Mouse (Mus musculus): ENCODE data around the gene Smbd1. TPM values are rescaled to one million over a fixed set of nuclear protein-coding genes. Genes with fewer than 3 reads are reported as not detected.

Smbd1 gene
- total RNA-seq, 2 experiments from 2014 or later: not detected

Other genes with a start within 250 kb of the Smbd1 start
- gene Tfrc, start 201.6 kb downstream of the Smbd1 start, total RNA-seq (2015): 111 and 138 TPM in 2 replicates
- 110 and 143 TPM in 2 replicates for gene Tfrc, start 201.6 kb downstream of the Smbd1 start, total RNA-seq (2017)
- gene Tnk2, start 166.6 kb downstream of the Smbd1 start, total RNA-seq (2015): 5.9 and 6.9 TPM in 2 replicates
- 8.0 and 15.5 TPM in 2 replicates for gene Tnk2, start 166.6 kb downstream of the Smbd1 start, total RNA-seq (2017)
- gene Muc4, start 74.6 kb downstream of the Smbd1 start, total RNA-seq (2015): not detected in 2 replicates
- not detected in 2 replicates for gene Muc4, start 74.6 kb downstream of the Smbd1 start, total RNA-seq (2017)
- not detected in 2 replicates for gene Muc20, start 13.0 kb downstream of the Smbd1 start, total RNA-seq (2015)
- gene Muc20, start 13.0 kb downstream of the Smbd1 start, total RNA-seq (2017): not detected in 2 replicates
- 31.3 and 39.0 TPM in 2 replicates for gene Fyttd1, start 67.0 kb upstream of the Smbd1 start, total RNA-seq (2015)
- 51.3 and 70.4 TPM in 2 replicates for gene Fyttd1, start 67.0 kb upstream of the Smbd1 start, total RNA-seq (2017)
- 7.6 and 8.2 TPM in 2 replicates for gene Rubcn, start 67.3 kb upstream of the Smbd1 start, total RNA-seq (2015)
- gene Rubcn, start 67.3 kb upstream of the Smbd1 start, total RNA-seq (2017): 11.3 and 11.4 TPM in 2 replicates
- gene Lrch3, start 103.6 kb upstream of the Smbd1 start, total RNA-seq (2015): 16.6 and 21.5 TPM in 2 replicates
- gene Lrch3, start 103.6 kb upstream of the Smbd1 start, total RNA-seq (2017): 14.5 and 20.2 TPM in 2 replicates
- gene Iqcg, start 245.7 kb upstream of the Smbd1 start, total RNA-seq (2015): 1.3 and 2.5 TPM in 2 replicates
- gene Iqcg, start 245.7 kb upstream of the Smbd1 start, total RNA-seq (2017): 2.5 and 6.6 TPM in 2 replicates
- 2,569 and 2,723 TPM in 2 replicates for gene Rpl35a, start 246.0 kb upstream of the Smbd1 start, total RNA-seq (2015)
- gene Rpl35a, start 246.0 kb upstream of the Smbd1 start, total RNA-seq (2017): 1,815 and 2,269 TPM in 2 replicates

Measured in megakaryocyte progenitor cell, adult 5-6 weeks (primary cell).